Mouse (Mus musculus): ENCODE measurements at regions not wholly inside any gene's neighbourhood (a gene's known extent, or its start where the extent isn't known, plus 50 kb on each side); places are given as distances from the start of the nearest gene placed in this dataset.
A peak's percentile ranks its signal among the peaks of the same experiment; 100 is the strongest.
"Not testable (repeated sequence)": the region's sequence is repeated elsewhere in the genome, so short reads cannot be mapped to it uniquely, and the experiment has no call there.

DNA sequence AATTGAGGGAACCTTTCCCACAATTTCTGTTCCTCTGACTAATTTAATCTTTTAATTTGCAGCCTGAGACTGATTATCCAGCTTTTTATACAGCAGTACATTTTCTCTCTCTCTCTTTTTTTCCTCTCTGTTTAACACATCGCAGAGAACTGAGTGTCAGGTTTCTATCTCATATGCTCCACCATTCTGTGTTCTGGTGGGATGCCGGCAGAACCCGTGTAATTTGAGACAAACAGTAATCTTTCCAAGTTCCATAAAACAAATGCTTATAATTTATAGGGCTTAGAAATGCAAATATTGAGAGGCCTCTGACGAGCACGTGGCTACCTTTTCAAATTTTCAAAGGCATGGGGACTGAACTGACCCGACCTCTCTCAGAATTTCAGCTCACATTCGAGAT lies 59.1 kb downstream of the Zbtb18 start:
- Histone ChIP-seq H3K4me1 (0 out of 2 replicates have a peak, but pooled peaks cover 3% of the 10 kb centered on the region), H3K27me3 (ENCODE audit: poor library complexity, severe bottlenecking) (no peaks in the 10 kb centered on the region), H3K27ac (no peak overlapping the region), H3K4me3 (no peak overlapping the region), H3K36me3 (replicated peaks) (no peaks in the 10 kb centered on the region), H3K9me3 (no peaks in the 10 kb centered on the region)
- no peak for DNase-seq (ENCODE audit: extremely low spot score, low spot score)
- WGBS: 62% methylated on average over 7 of the region's 7 CpGs

GRCm38 (mm10) chr1:177503946-177504345 lies 61.8 kb downstream of the Zbtb18 start:
- Histone ChIP-seq H3K9me3 (no peaks in the 10 kb centered on the region), H3K4me3 (no peak overlapping the region), H3K4me1 (0 out of 2 replicates have a peak, but pooled peaks cover 3% of the 10 kb centered on the region), H3K27me3 (ENCODE audit: poor library complexity, severe bottlenecking) (no peaks in the 10 kb centered on the region), H3K36me3 (replicated peaks) (no peaks in the 10 kb centered on the region), H3K27ac (no peak overlapping the region)
- no peak for DNase-seq (ENCODE audit: extremely low spot score, low spot score)
- WGBS: 79% methylated on average over 1 of the region's 1 CpGs

GRCm38 (mm10) chr1:177504743-177505142 lies 62.6 kb downstream of the Zbtb18 start:
- Histone ChIP-seq H3K4me3 (no peak overlapping the region), H3K27ac (no peak overlapping the region), H3K27me3 (ENCODE audit: poor library complexity, severe bottlenecking) (no peaks in the 10 kb centered on the region), H3K4me1 (peaks cover 6% of the 10 kb centered on the region; the same call in 1 of the 2 replicates), H3K9me3 (no peaks in the 10 kb centered on the region), H3K36me3 (replicated peaks) (no peaks in the 10 kb centered on the region)
- no peak for DNase-seq (ENCODE audit: extremely low spot score, low spot score)
- 97% methylated on average over 2 of the region's 2 CpGs for WGBS

- H3K4me1 ChIP-seq; H3K4me3 ChIP-seq; H3K27ac ChIP-seq; H3K36me3 ChIP-seq (replicated peaks); H3K9me3 ChIP-seq; DNase-seq (ENCODE audit: extremely low spot score, low spot score); H3K27me3 ChIP-seq (ENCODE audit: poor library complexity, severe bottlenecking): not testable (repeated sequence)
- 91% methylated on average over 4 of the region's 4 CpGs for WGBS
Observed at GRCm38 (mm10) chr1:177507398-177507797, 65.2 kb downstream of the Zbtb18 start.

DNA sequence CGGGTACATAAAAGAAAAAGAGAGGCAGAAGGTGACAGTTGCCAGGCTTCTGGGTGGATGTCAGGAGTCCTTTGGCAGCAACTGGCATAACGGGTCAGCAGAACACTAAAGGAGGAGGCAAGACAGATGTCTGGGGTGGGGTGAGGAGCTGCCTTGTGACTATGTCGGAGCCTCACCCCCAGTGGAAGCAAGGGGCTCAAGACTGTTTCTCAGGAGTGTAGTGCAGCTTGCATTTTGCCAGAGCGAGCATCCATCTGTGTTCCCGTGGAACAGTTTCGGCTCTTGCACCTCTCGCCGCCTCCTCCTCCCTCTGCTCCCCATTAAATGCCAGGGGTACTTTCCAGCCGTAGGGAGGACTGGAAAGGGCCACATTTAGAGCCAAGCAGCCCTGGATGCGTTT lies 67.6 kb downstream of the Zbtb18 start:
- Histone ChIP-seq H3K4me1 (peaks cover 15% of the 10 kb centered on the region), H3K27ac (peak overlapping the region; percentile 53; the same call in 1 of the 2 replicates), H3K36me3 (replicated peaks) (no peaks in the 10 kb centered on the region), H3K4me3 (no peak overlapping the region), H3K27me3 (ENCODE audit: poor library complexity, severe bottlenecking) (no peaks in the 10 kb centered on the region), H3K9me3 (no peaks in the 10 kb centered on the region)
- no peak for DNase-seq (ENCODE audit: extremely low spot score, low spot score)
- 82% methylated on average over 10 of the region's 10 CpGs for WGBS

- H3K9me3 ChIP-seq: no peaks in the 10 kb centered on the region
- 92% methylated on average over 2 of the region's 2 CpGs for WGBS
- H3K4me3 ChIP-seq: no peak overlapping the region
- H3K27me3 ChIP-seq (ENCODE audit: poor library complexity, severe bottlenecking): no peaks in the 10 kb centered on the region
- H3K36me3 ChIP-seq (replicated peaks): no peaks in the 10 kb centered on the region
- no peak overlapping the region for H3K27ac ChIP-seq
- H3K4me1 ChIP-seq: peaks cover 16% of the 10 kb centered on the region
- DNase-seq (ENCODE audit: extremely low spot score, low spot score): no peak
Observed at GRCm38 (mm10) chr1:177512116-177512515, 70.0 kb downstream of the Zbtb18 start.

DNA sequence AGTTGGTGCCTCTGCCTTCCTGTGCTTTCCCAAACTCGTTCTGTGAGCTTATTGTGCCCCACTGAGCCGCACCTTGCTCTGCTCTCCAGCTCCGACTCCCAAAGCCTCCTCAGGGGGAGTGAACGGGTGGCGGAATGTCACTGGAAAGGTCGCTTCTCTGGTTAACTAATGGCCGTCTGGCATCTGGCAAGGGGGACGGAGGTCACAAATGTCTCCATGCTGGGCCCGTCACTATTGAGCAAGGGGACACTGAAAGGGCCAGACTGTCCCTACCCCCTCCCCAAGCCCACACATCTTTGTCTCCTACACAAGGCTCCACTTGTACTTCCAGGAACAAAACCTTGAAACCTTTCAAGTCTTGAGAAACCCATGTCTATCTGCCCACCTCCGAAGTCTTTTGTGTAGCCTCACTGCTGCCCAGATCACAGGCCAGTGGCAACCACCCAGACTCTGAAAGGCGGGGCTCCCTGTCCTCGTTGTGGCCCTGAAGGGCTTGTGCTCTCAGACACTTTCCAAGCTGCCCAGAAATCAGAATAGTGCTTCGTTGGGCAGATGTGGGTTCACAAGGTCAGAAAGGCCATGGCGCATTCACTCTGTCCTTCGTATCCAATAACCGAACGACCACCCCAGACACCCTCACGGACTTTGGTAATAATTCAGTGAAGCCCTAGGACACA lies 75.9 kb downstream of the Zbtb18 start:
- peak; percentile 47 for DNase-seq (ENCODE audit: extremely low spot score, low spot score)
- Histone ChIP-seq H3K27me3 (ENCODE audit: poor library complexity, severe bottlenecking) (peaks cover 4% of the 10 kb centered on the region; the same call in 1 of the 2 replicates), H3K9me3 (no peaks in the 10 kb centered on the region), H3K4me1 (peaks cover 41% of the 10 kb centered on the region), H3K27ac (peak overlapping the region; percentile 75), H3K4me3 (peak overlapping the region; percentile 25), H3K36me3 (replicated peaks) (no peaks in the 10 kb centered on the region)
- WGBS: 20% methylated on average over 18 of the region's 18 CpGs

- Histone ChIP-seq H3K27me3 (ENCODE audit: poor library complexity, severe bottlenecking) (peaks cover 4% of the 10 kb centered on the region; the same call in 1 of the 2 replicates), H3K4me3 (no peak overlapping the region; the same call in none of the 2 replicates), H3K9me3 (no peaks in the 10 kb centered on the region), H3K36me3 (replicated peaks) (no peaks in the 10 kb centered on the region), H3K27ac (peak overlapping the region; percentile 56; the same call in 1 of the 2 replicates), H3K4me1 (peaks cover 33% of the 10 kb centered on the region)
- WGBS: 32% methylated on average over 13 of the region's 13 CpGs
- peak; percentile 45 for DNase-seq (ENCODE audit: extremely low spot score, low spot score)
Observed at GRCm38 (mm10) chr1:177518897-177519513, 76.9 kb downstream of the Zbtb18 start.

DNA sequence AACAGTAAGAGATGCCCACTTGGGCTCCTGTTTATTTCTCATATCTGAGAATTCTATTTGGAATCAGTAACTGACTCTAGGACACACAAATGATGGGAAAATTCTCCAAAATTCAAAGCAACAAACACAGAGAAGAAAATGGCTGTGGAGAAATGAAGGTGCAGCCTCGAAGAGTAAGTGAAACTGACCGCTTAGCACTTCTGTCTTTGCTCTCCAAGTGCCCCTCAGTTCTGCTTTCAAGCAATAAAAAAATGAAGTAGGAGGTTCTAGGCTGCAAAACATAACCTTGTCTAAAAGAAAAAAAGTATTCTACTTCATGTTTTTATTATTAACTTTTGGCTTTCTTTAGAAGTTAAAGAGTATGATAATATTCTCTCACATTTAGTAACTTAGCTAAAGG lies 79.0 kb downstream of the Zbtb18 start:
- 94% methylated on average over 2 of the region's 2 CpGs for WGBS
- Histone ChIP-seq H3K27me3 (ENCODE audit: poor library complexity, severe bottlenecking) (peaks cover 4% of the 10 kb centered on the region; the same call in 1 of the 2 replicates), H3K9me3 (no peaks in the 10 kb centered on the region), H3K36me3 (replicated peaks) (no peaks in the 10 kb centered on the region), H3K27ac (no peak overlapping the region), H3K4me3 (no peak overlapping the region), H3K4me1 (peaks cover 30% of the 10 kb centered on the region)
- no peak for DNase-seq (ENCODE audit: extremely low spot score, low spot score)

GRCm38 (mm10) chr1:177525141-177525540 lies 83.0 kb downstream of the Zbtb18 start:
- no peaks in the 10 kb centered on the region for H3K9me3 ChIP-seq
- H3K36me3 ChIP-seq (replicated peaks): no peaks in the 10 kb centered on the region
- WGBS: 90% methylated on average over 6 of the region's 6 CpGs
- no peak overlapping the region for H3K4me3 ChIP-seq
- no peaks in the 10 kb centered on the region; the same call in 1 of the 2 replicates for H3K27me3 ChIP-seq (ENCODE audit: poor library complexity, severe bottlenecking)
- no peak overlapping the region for H3K27ac ChIP-seq
- H3K4me1 ChIP-seq: no peaks in the 10 kb centered on the region
- DNase-seq (ENCODE audit: extremely low spot score, low spot score): no peak

DNA sequence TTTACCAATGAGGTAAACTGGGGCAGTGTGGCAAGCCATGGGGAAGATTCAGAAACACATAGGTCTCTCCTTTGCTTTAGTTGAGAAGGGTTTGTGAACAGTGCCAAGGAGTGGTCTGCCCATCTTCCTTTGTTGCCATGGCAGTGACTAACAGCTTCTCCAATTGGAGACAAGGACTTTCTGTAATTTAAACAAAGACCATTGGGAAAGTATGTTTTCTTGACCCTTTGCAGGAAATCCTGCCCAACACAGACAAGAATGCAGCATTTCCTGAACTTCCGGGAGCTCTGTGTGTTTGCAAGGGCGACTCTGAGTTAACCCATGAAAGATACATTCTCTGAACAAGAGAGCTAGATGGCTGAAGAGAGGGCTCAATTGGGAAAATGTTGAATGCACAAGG lies 89.6 kb downstream of the Zbtb18 start:
- Histone ChIP-seq H3K9me3 (no peaks in the 10 kb centered on the region), H3K4me3 (no peak overlapping the region), H3K36me3 (replicated peaks) (no peaks in the 10 kb centered on the region), H3K27me3 (ENCODE audit: poor library complexity, severe bottlenecking) (no peaks in the 10 kb centered on the region), H3K4me1 (no peaks in the 10 kb centered on the region), H3K27ac (no peak overlapping the region)
- DNase-seq (ENCODE audit: extremely low spot score, low spot score): no peak
- 74% methylated on average over 2 of the region's 2 CpGs for WGBS

- Histone ChIP-seq H3K27me3 (ENCODE audit: poor library complexity, severe bottlenecking) (no peaks in the 10 kb centered on the region), H3K36me3 (replicated peaks) (no peaks in the 10 kb centered on the region), H3K27ac (no peak overlapping the region), H3K4me3 (no peak overlapping the region), H3K4me1 (no peaks in the 10 kb centered on the region), H3K9me3 (no peaks in the 10 kb centered on the region)
- 83% methylated on average over 2 of the region's 2 CpGs for WGBS
- DNase-seq (ENCODE audit: extremely low spot score, low spot score): no peak
Observed at GRCm38 (mm10) chr1:177532656-177533055, 90.5 kb downstream of the Zbtb18 start.

- no peak overlapping the region for H3K27ac ChIP-seq
- no peaks in the 10 kb centered on the region for H3K4me1 ChIP-seq
- no peaks in the 10 kb centered on the region for H3K27me3 ChIP-seq (ENCODE audit: poor library complexity, severe bottlenecking)
- no peak for DNase-seq (ENCODE audit: extremely low spot score, low spot score)
- H3K36me3 ChIP-seq (replicated peaks): no peaks in the 10 kb centered on the region
- H3K4me3 ChIP-seq: no peak overlapping the region
- WGBS: 79% methylated on average over 2 of the region's 2 CpGs
- no peaks in the 10 kb centered on the region for H3K9me3 ChIP-seq
Observed at GRCm38 (mm10) chr1:177533332-177533731, 91.2 kb downstream of the Zbtb18 start.

Measured in forebrain, embryonic 10.5 days (tissue).